Mouse (Mus musculus): ENCODE data around the gene Slc25a19.
A peak's percentile ranks its signal among the peaks of the same experiment; 100 is the strongest.

The Slc25a19 gene

GRCm38 (mm10) chr11:115618001-115618400 lies 10.1 kb downstream of the Slc25a19 start:
- DNase-seq, result no peak

GRCm38 (mm10) chr11:115616893-115617292 lies 11.2 kb downstream of the Slc25a19 start:
- DNase-seq, result peak; percentile 42

- no peak for DNase-seq
These were observed 11.7 kb downstream of the Slc25a19 start for GRCm38 (mm10) chr11:115616371-115616770.

DNA sequence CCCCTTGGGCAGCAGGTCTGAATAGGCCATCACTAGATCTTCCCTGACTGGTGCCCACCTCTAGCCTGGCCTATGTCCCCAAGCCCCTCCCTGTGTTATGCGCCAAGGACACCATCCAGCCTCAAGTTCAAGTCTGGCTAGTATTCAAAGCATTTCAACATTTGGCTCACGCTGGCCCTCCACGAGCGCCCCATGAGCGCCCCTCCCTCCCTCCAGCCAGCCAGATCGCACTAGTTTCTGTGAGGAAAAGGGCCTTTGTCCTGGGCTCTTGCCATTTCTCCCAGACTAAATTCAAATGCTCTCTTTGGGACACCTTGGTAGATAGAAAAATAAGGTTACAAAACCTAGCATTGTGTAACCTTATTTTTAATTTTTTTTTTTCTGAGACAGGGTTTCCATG lies 12.2 kb downstream of the Slc25a19 start:
- no peak for DNase-seq

DNA sequence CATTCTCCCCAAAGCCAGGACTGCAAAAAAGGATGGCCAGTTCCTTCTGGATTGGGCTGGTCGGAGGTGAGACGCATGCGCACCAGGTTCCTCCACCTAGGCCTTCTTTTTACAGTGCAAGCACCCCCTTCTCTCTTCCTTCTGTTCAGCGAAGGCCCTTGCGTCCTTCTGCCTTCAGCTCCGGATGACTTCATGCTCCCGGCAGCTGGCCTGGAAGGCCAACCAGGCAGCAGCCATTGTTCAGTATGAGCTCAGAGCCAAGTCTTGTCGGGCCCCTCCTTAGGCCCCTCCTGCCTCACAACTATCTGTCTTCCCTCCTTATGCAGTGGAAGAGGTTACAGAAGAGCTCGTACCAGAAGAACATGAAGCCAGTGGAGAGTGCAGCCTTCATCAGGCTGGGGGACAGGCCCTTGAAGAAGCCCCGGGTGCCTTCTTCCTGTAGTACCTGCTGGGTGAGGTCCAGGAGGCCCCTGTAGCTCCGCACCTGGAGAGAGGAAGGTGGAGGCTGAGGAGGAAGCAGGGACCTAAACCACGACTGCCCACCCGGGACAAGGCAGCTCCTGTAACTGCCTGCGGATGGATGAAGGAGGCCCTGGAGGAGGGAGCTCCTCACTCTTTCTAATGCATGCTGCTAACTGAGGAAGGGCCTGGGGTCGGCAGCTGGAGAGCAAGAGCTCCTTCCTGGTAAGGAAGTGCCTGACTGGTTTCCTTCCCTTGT lies 12.8 kb downstream of the Slc25a19 start:
- no peak for DNase-seq

DNA sequence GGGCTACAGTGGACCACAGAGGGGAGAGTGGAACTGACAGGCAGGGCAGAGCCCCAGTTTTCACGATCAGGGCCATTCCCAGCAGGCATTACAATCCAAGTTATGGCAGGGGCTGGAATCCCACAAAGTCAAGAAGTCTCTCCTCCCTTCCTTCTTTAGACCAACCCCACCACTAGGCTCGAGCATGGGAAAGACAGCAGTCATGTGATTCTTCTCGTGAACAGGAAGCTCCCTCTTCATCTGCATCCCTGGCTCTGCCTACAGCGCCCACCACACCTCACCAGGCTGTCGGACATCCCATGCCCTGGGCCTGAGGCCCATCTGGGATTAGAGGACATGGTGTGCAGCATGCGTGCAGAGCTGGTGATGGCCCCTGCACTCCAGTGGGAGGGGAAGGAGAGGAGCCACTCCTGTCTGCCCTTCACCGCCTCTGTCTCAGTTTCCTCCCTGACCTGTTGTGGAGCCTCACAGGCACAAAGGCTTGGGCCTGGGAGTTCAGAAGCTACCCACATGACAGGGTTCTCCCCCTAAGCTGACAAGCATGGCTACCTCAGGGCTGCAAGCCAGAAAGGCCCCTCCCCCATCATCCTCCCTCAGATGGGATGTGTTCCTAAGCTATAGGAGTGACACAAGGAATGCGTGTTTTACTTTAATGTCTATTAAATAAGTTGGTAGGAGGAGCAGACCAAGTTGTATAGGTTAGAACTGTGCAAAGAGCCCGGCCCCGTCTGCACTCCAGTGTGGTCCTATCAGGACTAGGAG lies 13.6 kb downstream of the Slc25a19 start:
- DNase-seq, result peak; percentile 56

DNA sequence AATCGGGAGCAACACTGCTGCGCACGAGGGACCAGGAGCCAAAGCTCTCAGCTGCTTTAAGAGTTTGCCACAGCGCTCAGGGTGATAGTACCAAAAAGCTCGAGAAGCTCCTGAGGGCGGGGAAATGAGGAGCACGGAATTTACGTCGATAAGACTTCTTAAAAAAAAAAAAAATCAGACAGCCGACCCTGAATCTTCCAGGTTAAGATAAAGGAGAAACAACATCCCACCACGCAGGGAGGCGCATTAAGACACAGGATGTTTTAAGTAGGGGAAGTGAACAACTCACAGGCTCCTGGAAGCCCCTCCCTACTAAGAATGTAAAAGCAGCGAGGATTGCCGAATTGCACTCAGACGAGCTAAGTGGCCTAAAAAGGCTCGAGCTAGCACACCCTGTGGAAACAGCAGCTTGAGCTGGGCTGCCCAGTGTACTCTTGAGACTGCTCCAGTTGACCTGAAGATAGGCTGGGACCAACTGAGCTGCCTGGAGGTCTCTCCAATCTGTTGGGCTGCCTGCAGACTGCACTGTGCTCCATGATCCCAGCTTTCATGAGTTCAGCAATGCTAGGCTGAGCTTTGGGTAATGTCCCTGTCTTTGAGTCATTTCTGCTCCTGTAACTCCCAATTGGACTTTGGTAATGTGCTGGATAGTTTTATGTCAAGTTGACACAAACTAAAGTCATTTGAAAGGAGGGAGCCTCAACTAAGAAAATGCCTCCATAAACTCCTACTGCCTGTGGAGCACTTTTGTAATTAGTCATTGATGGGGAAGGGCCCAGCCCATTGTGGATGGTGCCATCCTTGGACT lies 14.8 kb downstream of the Slc25a19 start:
- no peak for DNase-seq

DNA sequence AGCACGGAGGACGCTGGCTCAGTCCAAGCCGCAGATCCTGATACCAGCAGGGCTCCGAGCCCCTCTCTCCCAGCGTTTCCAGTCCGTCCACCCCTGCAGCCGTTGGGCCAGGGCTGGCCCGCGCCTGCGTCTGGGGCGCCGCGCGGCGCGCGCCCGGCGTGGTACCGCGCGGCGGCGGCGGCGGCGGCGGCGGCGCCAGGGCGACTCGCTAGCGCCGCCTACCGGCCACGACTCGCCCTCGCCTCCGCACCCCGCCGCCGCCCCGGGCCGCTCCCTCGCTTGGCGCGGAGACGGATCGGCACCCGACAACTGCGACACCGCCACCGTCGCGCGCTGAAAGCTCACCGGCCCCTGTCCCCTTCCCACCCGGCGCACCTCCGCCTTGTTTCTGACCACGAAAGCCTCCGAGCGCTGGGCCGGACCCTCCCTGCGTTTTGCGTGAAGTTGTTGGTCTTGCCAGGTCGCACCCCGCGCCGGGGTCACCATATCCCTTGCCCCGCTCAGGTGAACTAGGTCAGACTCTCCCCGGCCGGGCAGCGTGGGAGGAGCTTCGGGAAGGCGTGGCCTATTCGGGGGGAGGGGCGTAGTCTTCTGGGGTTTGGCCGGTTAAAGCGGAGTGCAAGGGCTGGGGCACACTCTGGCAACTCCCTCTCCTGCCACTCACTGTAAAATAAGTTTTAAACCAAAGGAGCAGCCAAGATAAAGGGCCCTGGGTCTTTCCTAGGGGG lies 15.5 kb downstream of the Slc25a19 start, which contains the start of gene Mif4gd:
TSS of gene Mif4gd (minus strand) at position 560 of the 728 bp plus-strand sequence.
- peak; percentile 95 for DNase-seq

DNA sequence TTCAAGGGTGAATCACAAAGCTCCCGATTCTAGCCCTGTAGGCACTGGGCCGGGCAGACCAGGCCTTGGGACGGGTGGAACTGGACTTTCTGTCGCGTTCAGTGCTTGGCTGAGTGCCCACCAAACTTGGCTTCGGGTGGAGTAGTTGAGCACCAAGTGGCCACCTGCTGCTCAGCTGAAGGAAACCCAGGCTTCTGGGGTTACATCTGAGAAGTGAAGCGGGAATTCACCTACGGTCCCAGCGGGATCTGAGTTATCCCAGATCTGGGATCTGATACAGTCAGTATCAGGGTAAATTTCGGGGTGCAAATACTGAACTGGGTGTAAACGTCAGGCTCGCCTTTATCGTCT lies 16.1 kb downstream of the Slc25a19 start:
- DNase-seq, result peak; percentile 91

DNA sequence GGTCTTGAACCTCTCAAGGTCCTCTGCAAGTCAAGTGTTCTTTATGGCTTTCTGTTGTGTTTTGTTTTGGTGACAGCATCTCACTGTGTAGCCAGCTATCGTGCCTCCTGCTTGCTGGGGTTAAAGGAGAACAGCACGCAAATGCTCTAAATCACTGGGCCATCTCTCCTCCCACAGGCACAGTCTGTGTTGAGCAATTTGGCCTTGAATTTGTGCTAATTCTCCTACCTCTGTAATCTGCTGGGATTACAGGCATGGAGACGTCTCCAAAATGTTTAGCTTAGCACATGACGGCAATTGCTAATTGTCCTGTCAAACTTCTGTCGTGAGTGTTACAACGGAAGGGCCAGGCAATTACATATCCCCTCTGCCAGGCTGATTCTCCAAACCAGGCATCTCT lies 16.9 kb downstream of the Slc25a19 start:
- no peak for DNase-seq

- no peak for DNase-seq
These were observed 18.5 kb downstream of the Slc25a19 start for GRCm38 (mm10) chr11:115609576-115609975.

- DNase-seq, result no peak
These were observed 19.4 kb downstream of the Slc25a19 start for GRCm38 (mm10) chr11:115608421-115609399.

DNA sequence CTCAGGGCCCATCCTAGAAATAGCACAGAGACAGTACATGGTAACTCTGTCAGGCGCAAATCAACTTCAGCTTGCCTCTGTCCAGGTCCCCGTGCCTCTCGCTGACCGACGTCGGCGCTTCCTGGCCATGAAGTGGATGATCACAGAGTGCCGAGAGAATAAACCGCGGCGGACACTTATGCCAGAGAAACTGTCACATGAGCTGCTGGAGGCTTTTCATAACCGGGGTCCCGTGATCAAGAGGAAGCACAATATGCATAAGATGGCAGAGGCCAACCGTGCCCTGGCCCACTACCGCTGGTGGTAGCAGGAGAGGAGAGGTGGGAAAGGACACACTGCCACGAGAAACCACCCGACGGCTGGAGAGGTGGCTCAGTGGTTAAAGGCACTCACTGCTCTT lies 21.4 kb downstream of the Slc25a19 start:
- DNase-seq, result no peak

- no peak for DNase-seq
These were observed 23.8 kb downstream of the Slc25a19 start for GRCm38 (mm10) chr11:115604304-115604696.

DNA sequence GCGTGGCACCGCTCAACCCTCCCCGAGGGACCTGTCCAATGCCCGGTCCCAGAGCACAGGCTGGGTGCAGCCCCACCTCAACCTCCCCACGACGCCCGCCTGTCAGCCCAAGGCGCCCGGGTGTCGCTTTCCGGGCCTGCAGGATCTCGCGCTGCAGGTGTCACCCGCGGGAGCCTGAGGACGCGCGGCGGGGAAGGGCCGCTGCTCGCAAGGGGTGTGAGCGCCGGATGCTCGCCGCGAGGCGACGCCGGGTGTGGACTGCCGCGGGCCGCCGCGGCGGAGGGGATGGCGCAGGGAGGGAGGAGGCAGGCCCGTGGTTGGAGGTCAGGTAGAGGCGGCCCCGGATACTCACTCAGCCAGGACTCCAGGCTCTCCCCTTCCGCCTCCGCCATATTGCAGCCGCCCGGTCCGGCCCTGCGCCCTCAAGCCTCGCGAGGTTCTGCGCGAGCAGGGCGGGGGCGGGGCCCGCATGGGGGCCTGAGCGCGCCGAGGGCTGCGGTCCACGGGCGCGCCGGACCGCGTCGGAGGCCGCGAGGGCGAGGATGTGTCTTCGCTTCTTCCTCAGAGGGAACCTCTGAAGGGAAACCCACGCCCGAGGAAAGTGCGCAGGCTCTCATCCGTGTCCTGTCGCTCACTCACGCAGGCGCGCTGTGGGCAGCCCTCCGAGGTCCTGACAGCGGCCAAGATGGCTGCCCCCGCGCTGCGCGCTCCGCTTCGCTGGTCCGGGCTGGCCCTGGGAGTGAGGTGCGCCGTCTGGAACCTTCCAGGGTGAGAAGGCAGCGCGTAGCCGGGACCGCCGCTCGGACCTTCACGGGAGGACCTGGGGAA lies 24.4 kb downstream of the Slc25a19 start, which contains the start of the genes Mrps7 and Gga3:
TSS of gene Mrps7 (plus strand) at position 450 of the 828 bp plus-strand sequence.
TSS of gene Gga3 (minus strand) at position 576 of the 828 bp plus-strand sequence.
- peak; percentile 96 for DNase-seq

GRCm38 (mm10) chr11:115603128-115603475 lies 25.0 kb downstream of the Slc25a19 start:
- DNase-seq, result no peak

DNA sequence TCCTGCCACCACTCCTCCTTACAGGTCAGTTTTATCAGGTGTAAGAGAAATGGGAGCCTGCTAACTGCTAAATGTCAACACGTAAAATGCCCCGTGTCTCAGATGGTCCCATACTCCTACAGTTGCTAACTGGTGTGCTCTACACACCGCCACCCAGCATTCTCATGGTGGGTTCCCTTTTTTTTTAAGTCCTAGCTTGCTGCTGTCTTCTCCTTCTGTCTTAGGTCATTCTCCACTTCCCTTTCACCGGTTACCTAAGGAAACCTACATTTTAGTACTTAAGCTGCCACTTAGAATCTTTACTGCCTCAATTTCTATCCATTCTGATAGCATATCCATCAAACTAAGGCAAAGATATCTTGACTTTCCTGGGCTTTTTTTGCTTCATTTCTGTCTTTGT lies 26.9 kb downstream of the Slc25a19 start:
- no peak for DNase-seq

- DNase-seq, result no peak
These were observed 27.4 kb downstream of the Slc25a19 start for GRCm38 (mm10) chr11:115600743-115601142.

GRCm38 (mm10) chr11:115599722-115600121 lies 28.4 kb downstream of the Slc25a19 start:
- DNase-seq, result no peak

DNA sequence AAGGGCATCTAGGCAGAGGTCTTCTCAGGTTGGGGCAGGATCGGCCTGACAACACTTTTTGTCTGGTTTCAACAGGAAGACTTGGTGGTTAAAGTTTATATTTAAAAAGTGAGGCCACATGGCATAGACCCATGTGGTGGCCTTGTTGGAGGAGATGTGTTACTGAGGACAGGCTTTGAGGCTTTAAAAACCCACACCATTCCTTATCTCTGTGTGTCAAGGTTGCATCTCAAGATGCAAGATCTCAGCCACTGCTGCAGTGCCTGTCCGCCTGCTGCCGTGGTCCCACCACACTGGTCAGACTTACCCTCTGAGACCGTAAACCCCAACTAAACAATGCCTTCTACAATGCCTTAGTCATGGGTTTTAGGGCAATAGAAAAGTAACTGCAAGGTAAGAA lies 29.8 kb downstream of the Slc25a19 start:
- no peak for DNase-seq

All from kidney, postnatal 10 days (tissue).